Mouse (Mus musculus): Measurements from ENCODE around the gene Adamts4. TPM values are rescaled to one million over a fixed set of nuclear protein-coding genes. Genes with fewer than 3 reads are reported as not detected.

Adamts4 gene
- polyA plus RNA-seq, 1 experiment from 2014 or later = 18.2 TPM

DNA sequence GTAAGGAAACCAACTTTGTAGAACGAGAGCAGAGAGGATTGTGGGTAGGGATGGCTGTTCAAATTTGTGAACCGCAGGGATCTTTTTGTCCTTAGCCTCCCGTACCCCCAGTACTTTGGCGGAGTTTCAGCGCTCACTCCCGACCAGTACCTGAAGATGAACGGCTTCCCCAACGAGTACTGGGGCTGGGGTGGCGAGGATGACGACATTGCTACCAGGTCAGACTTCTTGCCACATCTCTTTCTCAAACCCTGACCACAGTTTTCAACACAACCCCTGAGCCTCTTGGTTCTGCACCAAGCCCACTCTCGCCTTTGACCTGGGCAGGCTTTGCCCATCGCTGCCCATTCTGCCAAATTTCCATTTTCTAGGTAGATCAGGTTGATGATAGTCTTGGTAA lies 23.9 kb downstream of the Adamts4 start:
- H3K27me3 ChIP-seq = no peaks in the 10 kb centered on the region
- H3K4me1 ChIP-seq = peaks cover 15% of the 10 kb centered on the region; the same call in 1 of the 2 replicates
- peaks cover 71% of the 10 kb centered on the region for H3K36me3 ChIP-seq
- 95% methylated on average over 12 of the region's 12 CpGs for WGBS
- no peak overlapping the region for H3K27ac ChIP-seq
- H3K4me3 ChIP-seq = no peak overlapping the region
- no peak for ATAC-seq (ENCODE audit: insufficient number of reproducible peaks, insufficient read depth, low FRiP score, low TSS enrichment)
- H3K4me2 ChIP-seq (replicated peaks) = no peak overlapping the region
- H3K9me3 ChIP-seq = no peaks in the 10 kb centered on the region
- no peak overlapping the region for H3K9ac ChIP-seq

GRCm38 (mm10) chr1:171275144-171275734 lies 25.0 kb downstream of the Adamts4 start:
- Histone ChIP-seq H3K9ac (no peak overlapping the region), H3K4me3 (no peak overlapping the region), H3K9me3 (no peaks in the 10 kb centered on the region), H3K4me2 (replicated peaks) (no peak overlapping the region), H3K36me3 (peaks cover 71% of the 10 kb centered on the region), H3K4me1 (peaks cover 20% of the 10 kb centered on the region; the same call in 1 of the 2 replicates), H3K27ac (no peak overlapping the region), H3K27me3 (no peaks in the 10 kb centered on the region)
- no peak for ATAC-seq (ENCODE audit: insufficient number of reproducible peaks, insufficient read depth, low FRiP score, low TSS enrichment)
- 86% methylated on average over 11 of the region's 11 CpGs for WGBS

GRCm38 (mm10) chr1:171276110-171276748 lies 26.0 kb downstream of the Adamts4 start:
- 93% methylated on average over 14 of the region's 14 CpGs for WGBS
- Histone ChIP-seq H3K4me1 (peaks cover 17% of the 10 kb centered on the region; the same call in 1 of the 2 replicates), H3K9ac (no peak overlapping the region), H3K27me3 (no peaks in the 10 kb centered on the region), H3K4me3 (no peak overlapping the region), H3K9me3 (no peaks in the 10 kb centered on the region), H3K4me2 (replicated peaks) (no peak overlapping the region), H3K27ac (no peak overlapping the region), H3K36me3 (peaks cover 71% of the 10 kb centered on the region)
- ATAC-seq (ENCODE audit: insufficient number of reproducible peaks, insufficient read depth, low FRiP score, low TSS enrichment) = no peak

DNA sequence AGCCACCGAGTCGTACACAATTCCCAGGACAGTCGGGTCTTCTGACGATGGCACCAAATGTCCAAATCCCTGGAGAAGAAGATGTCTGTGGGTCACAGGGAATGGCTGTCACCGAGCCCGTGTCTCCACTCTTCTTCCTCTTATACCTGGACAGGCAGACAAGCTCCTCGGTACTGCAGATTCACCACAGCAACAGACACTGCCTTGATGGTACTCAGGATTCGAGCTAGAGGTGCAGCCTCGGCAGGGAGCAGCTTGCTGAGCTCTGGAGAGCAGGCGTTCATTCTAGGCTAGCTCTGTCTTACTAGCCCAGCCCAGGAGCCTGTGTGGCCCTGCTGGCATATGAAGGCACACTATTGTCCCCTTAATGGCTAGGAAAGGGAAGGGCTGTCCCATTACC lies 27.5 kb downstream of the Adamts4 start:
- 84% methylated on average over 10 of the region's 10 CpGs for WGBS
- H3K4me3 ChIP-seq = no peak overlapping the region
- peaks cover 68% of the 10 kb centered on the region for H3K36me3 ChIP-seq

GRCm38 (mm10) chr1:171278436-171278835 lies 28.2 kb downstream of the Adamts4 start:
- Histone ChIP-seq H3K4me2 (replicated peaks) (no peak overlapping the region), H3K9ac (no peak overlapping the region), H3K27ac (no peak overlapping the region), H3K9me3 (no peaks in the 10 kb centered on the region), H3K4me1 (peaks cover 16% of the 10 kb centered on the region; the same call in 1 of the 2 replicates), H3K4me3 (no peak overlapping the region), H3K27me3 (no peaks in the 10 kb centered on the region), H3K36me3 (peaks cover 69% of the 10 kb centered on the region)
- no peak for ATAC-seq (ENCODE audit: insufficient number of reproducible peaks, insufficient read depth, low FRiP score, low TSS enrichment)
- 94% methylated on average over 8 of the region's 8 CpGs for WGBS

More for the DNA sequence above, 27.5 kb downstream of the Adamts4 start:
- H3K27ac ChIP-seq = no peak overlapping the region
- no peak overlapping the region for H3K4me2 ChIP-seq (replicated peaks)
- H3K9ac ChIP-seq = no peak overlapping the region
- no peak for ATAC-seq (ENCODE audit: insufficient number of reproducible peaks, insufficient read depth, low FRiP score, low TSS enrichment)
- H3K27me3 ChIP-seq = no peaks in the 10 kb centered on the region
- no peaks in the 10 kb centered on the region for H3K9me3 ChIP-seq
- peaks cover 16% of the 10 kb centered on the region; the same call in 1 of the 2 replicates for H3K4me1 ChIP-seq

DNA sequence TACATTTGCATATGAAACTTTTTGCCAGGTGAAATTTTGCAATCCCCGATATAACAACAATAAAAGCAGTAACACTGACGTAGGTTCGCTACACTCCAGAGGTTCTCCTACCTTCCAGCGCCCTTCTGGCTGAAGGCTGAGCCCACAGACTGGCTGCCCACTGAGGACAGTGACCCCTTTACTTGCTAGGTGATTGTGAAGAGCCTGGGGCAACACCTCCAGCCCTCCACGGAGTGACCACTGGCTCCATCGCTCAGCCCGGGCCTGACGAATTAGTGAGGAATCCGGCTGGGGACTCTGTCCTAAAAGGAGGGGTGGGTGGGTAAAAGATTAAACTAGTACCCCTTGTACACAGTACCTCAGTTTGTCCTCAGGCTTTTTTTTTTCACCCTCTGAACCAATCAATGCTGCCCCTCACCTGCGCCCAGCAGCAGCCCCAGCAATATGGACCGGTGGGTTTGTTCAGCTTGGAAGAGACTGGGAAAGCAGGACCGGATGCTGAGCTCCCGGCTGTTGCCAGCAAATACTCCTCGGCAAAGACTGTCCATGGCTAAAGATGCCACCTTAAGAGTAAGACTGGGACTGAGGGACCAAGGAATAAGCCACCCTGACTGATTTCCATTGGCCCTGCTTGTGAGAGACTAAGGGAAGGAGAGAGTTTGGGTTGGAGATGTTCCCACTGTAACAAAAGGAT lies 28.9 kb downstream of the Adamts4 start:
- Histone ChIP-seq H3K4me1 (peaks cover 16% of the 10 kb centered on the region; the same call in 1 of the 2 replicates), H3K27ac (no peak overlapping the region), H3K9ac (no peak overlapping the region), H3K27me3 (no peaks in the 10 kb centered on the region), H3K36me3 (peaks cover 68% of the 10 kb centered on the region), H3K4me2 (replicated peaks) (no peak overlapping the region), H3K4me3 (peak overlapping the region; percentile 69; the same call in 1 of the 2 replicates), H3K9me3 (no peaks in the 10 kb centered on the region)
- WGBS = 81% methylated on average over 14 of the region's 14 CpGs
- ATAC-seq (ENCODE audit: insufficient number of reproducible peaks, insufficient read depth, low FRiP score, low TSS enrichment) = no peak

GRCm38 (mm10) chr1:171279721-171280120 lies 29.5 kb downstream of the Adamts4 start:
- 58% methylated on average over 5 of the region's 5 CpGs for WGBS
- H3K4me2 ChIP-seq (replicated peaks) = peak overlapping the region; percentile 90
- H3K27me3 ChIP-seq = no peaks in the 10 kb centered on the region
- H3K4me1 ChIP-seq = peaks cover 16% of the 10 kb centered on the region; the same call in 1 of the 2 replicates
- H3K9me3 ChIP-seq = no peaks in the 10 kb centered on the region
- peaks cover 66% of the 10 kb centered on the region for H3K36me3 ChIP-seq
- peak overlapping the region; percentile 79; the same call in 1 of the 2 replicates for H3K9ac ChIP-seq
- no peak for ATAC-seq (ENCODE audit: insufficient number of reproducible peaks, insufficient read depth, low FRiP score, low TSS enrichment)
- H3K27ac ChIP-seq = no peak overlapping the region
- H3K4me3 ChIP-seq = peak overlapping the region; percentile 69

DNA sequence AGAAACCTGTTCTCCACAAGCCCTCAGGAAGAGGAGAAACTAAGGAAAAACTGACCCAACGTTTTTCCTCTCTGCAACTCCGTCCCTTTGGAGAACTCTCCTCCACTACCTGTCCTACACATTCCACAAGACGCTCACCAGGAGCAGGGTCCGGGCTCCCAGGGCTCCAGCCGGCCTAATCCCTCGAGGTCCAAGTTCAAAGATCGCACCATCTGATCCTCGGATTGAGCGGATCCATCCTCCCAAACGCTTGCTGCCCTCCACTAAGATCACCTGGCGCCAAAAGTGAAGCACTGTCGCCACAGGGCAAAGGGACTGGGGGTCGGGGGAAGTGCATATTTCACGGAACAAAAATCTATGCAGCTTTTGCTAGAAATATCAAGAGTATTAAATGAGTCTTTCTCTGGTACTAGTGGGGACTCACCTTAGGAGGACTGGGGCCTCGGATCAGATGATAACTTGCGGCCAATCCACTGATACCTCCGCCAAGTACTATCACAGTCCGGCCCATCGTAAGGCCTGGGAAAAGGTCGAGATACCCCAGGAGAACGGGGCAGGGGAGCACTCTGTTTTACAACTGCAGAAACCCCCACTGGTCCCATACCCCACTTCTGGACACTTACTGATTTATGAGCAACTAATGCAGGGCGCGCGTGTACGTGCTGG lies 30.2 kb downstream of the Adamts4 start:
- H3K9ac ChIP-seq = peak overlapping the region; percentile 79
- ATAC-seq (ENCODE audit: insufficient number of reproducible peaks, insufficient read depth, low FRiP score, low TSS enrichment) = peak; percentile 28; the same call in 1 of the 2 replicates
- 0 out of 2 replicates have a peak overlapping the region, but pooled peaks have one; percentile 17 for H3K27ac ChIP-seq
- no peaks in the 10 kb centered on the region for H3K27me3 ChIP-seq
- H3K4me1 ChIP-seq = peaks cover 18% of the 10 kb centered on the region; the same call in 1 of the 2 replicates
- peak overlapping the region; percentile 90 for H3K4me2 ChIP-seq (replicated peaks)
- WGBS = 2% methylated on average over 25 of the region's 25 CpGs
- no peaks in the 10 kb centered on the region for H3K9me3 ChIP-seq
- peaks cover 66% of the 10 kb centered on the region for H3K36me3 ChIP-seq
- H3K4me3 ChIP-seq = peak overlapping the region; percentile 69

DNA sequence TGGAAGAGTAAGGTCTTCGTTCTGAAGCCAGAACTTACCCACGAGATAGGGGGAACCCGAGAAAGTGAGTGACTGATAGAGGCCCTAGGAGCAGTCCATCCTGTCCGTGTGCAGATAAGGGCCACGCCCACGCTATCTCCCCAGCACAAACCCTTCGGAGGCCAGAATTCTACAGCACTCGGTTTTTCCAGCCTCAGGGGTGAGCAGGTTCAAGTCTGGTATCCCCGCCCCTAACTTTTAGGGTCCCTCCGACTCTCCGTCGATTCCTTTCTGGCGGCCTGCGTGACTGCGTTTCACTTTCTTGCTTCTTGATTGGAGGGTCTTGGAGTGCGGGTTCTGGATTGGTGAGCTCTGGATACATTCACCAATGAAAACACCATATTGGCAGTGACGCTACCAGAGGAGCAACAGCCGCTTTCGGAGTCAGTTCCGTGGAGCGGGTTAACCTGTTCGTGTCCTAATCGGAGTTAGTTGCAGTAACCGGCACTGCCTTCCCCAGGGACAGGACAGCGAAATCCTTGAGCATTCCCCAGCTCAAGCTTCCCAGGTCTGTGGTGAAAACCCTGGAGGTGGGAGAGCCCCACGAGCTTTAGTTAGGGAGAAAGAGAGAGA lies 30.8 kb downstream of the Adamts4 start, which contains the start of gene Ppox:
Gene Ppox, minus strand, starts transcription at position 271 of the 612 bp plus-strand sequence.
- WGBS = 0% methylated on average over 26 of the region's 26 CpGs
- H3K27me3 ChIP-seq = no peaks in the 10 kb centered on the region
- peak within 1 kb of the TSS; percentile 90 for H3K4me2 ChIP-seq (replicated peaks)
- peaks cover 66% of the 10 kb centered on the region for H3K36me3 ChIP-seq
- peaks cover 22% of the 10 kb centered on the region; the same call in 1 of the 2 replicates for H3K4me1 ChIP-seq
- H3K4me3 ChIP-seq = peak within 1 kb of the TSS; percentile 69
- H3K9ac ChIP-seq = peak within 1 kb of the TSS; percentile 79
- no peaks in the 10 kb centered on the region for H3K9me3 ChIP-seq
- H3K27ac ChIP-seq = peak within 1 kb of the TSS; percentile 83
- ATAC-seq (ENCODE audit: insufficient number of reproducible peaks, insufficient read depth, low FRiP score, low TSS enrichment) = peak; percentile 97

- Histone ChIP-seq H3K4me3 (peak overlapping the region; percentile 69), H3K27ac (peak overlapping the region; percentile 83), H3K9me3 (no peaks in the 10 kb centered on the region), H3K27me3 (no peaks in the 10 kb centered on the region), H3K4me1 (peaks cover 22% of the 10 kb centered on the region; the same call in 1 of the 2 replicates), H3K9ac (peak overlapping the region; percentile 46), H3K4me2 (replicated peaks) (peak overlapping the region; percentile 64), H3K36me3 (peaks cover 66% of the 10 kb centered on the region)
- ATAC-seq (ENCODE audit: insufficient number of reproducible peaks, insufficient read depth, low FRiP score, low TSS enrichment) = peak; percentile 42
- 0% methylated on average over 10 of the region's 10 CpGs for WGBS
These were observed 31.3 kb downstream of the Adamts4 start for GRCm38 (mm10) chr1:171281528-171281923.
